Mouse (Mus musculus): ENCODE results near the gene En2. TPM values are rescaled to one million over a fixed set of nuclear protein-coding genes. Genes with fewer than 3 reads are reported as not detected.

The En2 gene
- total RNA-seq (2017): not detected in 2 replicates

- no peak for ATAC-seq (replicated peaks; ENCODE audit: low read depth, poor library complexity, severe bottlenecking)
Measured at GRCm38 (mm10) chr5:28165358-28166255, at the start of gene En2. TSS of gene En2 (plus strand) at chr5:28165694.

GRCm38 (mm10) chr5:28117251-28117880, 48.1 kb upstream of the En2 start:
- no peak for ATAC-seq (replicated peaks; ENCODE audit: low read depth, poor library complexity, severe bottlenecking)

- no peak; the same call in 1 of the 2 replicates for ATAC-seq (replicated peaks; ENCODE audit: low read depth, poor library complexity, severe bottlenecking)
Measured at GRCm38 (mm10) chr5:28117882-28118530, 47.5 kb upstream of the En2 start.

GRCm38 (mm10) chr5:28118531-28118925, 47.0 kb upstream of the En2 start:
- ATAC-seq (replicated peaks; ENCODE audit: low read depth, poor library complexity, severe bottlenecking): no peak

- no peak for ATAC-seq (replicated peaks; ENCODE audit: low read depth, poor library complexity, severe bottlenecking)
Measured at GRCm38 (mm10) chr5:28119576-28119975, 45.9 kb upstream of the En2 start.

GRCm38 (mm10) chr5:28122491-28123454, 42.7 kb upstream of the En2 start:
- ATAC-seq (replicated peaks; ENCODE audit: low read depth, poor library complexity, severe bottlenecking): peak; percentile 95

- ATAC-seq (replicated peaks; ENCODE audit: low read depth, poor library complexity, severe bottlenecking): no peak
Measured at GRCm38 (mm10) chr5:28123455-28123825, 42.1 kb upstream of the En2 start.

- ATAC-seq (replicated peaks; ENCODE audit: low read depth, poor library complexity, severe bottlenecking): no peak
Measured at GRCm38 (mm10) chr5:28124321-28125230, 40.9 kb upstream of the En2 start.

GRCm38 (mm10) chr5:28128851-28129250, 36.6 kb upstream of the En2 start:
- ATAC-seq (replicated peaks; ENCODE audit: low read depth, poor library complexity, severe bottlenecking): no peak

GRCm38 (mm10) chr5:28132231-28132630, 33.3 kb upstream of the En2 start:
- no peak for ATAC-seq (replicated peaks; ENCODE audit: low read depth, poor library complexity, severe bottlenecking)

GRCm38 (mm10) chr5:28136438-28136837, 29.1 kb upstream of the En2 start:
- no peak for ATAC-seq (replicated peaks; ENCODE audit: low read depth, poor library complexity, severe bottlenecking)

GRCm38 (mm10) chr5:28144555-28144954, 20.9 kb upstream of the En2 start:
- no peak for ATAC-seq (replicated peaks; ENCODE audit: low read depth, poor library complexity, severe bottlenecking)

- no peak for ATAC-seq (replicated peaks; ENCODE audit: low read depth, poor library complexity, severe bottlenecking)
Measured at GRCm38 (mm10) chr5:28146018-28146417, 19.5 kb upstream of the En2 start.

GRCm38 (mm10) chr5:28148473-28148872, 17.0 kb upstream of the En2 start:
- ATAC-seq (replicated peaks; ENCODE audit: low read depth, poor library complexity, severe bottlenecking): no peak

- no peak for ATAC-seq (replicated peaks; ENCODE audit: low read depth, poor library complexity, severe bottlenecking)
Measured at GRCm38 (mm10) chr5:28149436-28149835, 16.1 kb upstream of the En2 start.

- ATAC-seq (replicated peaks; ENCODE audit: low read depth, poor library complexity, severe bottlenecking): no peak
Measured at GRCm38 (mm10) chr5:28157044-28157730, 8.3 kb upstream of the En2 start.

GRCm38 (mm10) chr5:28157781-28158180, 7.7 kb upstream of the En2 start:
- ATAC-seq (replicated peaks; ENCODE audit: low read depth, poor library complexity, severe bottlenecking): no peak

Data from common myeloid progenitor, adult 5-6 weeks (primary cell).